In genomic region chr17:65666388-65667161, GRCm38 (mm10) we compare ENCODE assay signal across 10 mouse cellular contexts. TPM values are rescaled to one million over a fixed set of nuclear protein-coding genes. Genes with fewer than 3 reads are reported as not detected.
DNase-seq lines count a peak whose midpoint lies in the region; ATAC-seq and TF ChIP-seq lines count a peak whose summit lies in the region.
"Had no signal": no experiment of that assay in that cellular context is flagged by ENCODE, and none has a peak within 500 bp of the region (broad histone marks: within the 10 kb centered on the region; RNA-seq: fewer than 3 reads in every experiment).

No protein-coding gene starts in this region.

- peaks cover 33% of the 10 kb centered on the region for H3K4me1 ChIP-seq in liver, embryonic 13.5 days (replicated peaks)
- peaks cover 6% of the 10 kb centered on the region; the same call in 1 of the 2 replicates for H3K4me1 ChIP-seq in liver, embryonic 11.5 days (replicated peaks; ENCODE audit: control insufficient read depth, insufficient read depth, low read length)
- H3K4me1 ChIP-seq in intestine, embryonic 14.5 days (replicated peaks; ENCODE audit: control insufficient read depth, insufficient read depth, low read length): no peaks in the 10 kb centered on the region
- no peaks in the 10 kb centered on the region for H3K4me1 ChIP-seq in stomach, postnatal 0 days (replicated peaks; ENCODE audit: control insufficient read depth, insufficient read depth)
- no peaks in the 10 kb centered on the region for H3K4me1 ChIP-seq in forebrain, embryonic 16.5 days (replicated peaks; ENCODE audit: control insufficient read depth, insufficient read depth, low read length)
- H3K4me1 ChIP-seq in midbrain, embryonic 15.5 days: 0 out of 2 replicates have a peak, but pooled peaks cover 4% of the 10 kb centered on the region
- H3K4me1 ChIP-seq: hindbrain, embryonic 15.5 days had no signal

- H3K9ac ChIP-seq in liver, embryonic 13.5 days: no peak overlapping the region
- no peak overlapping the region for H3K9ac ChIP-seq in liver, embryonic 11.5 days (ENCODE audit: low read depth, low read length)
- H3K9ac ChIP-seq in intestine, embryonic 14.5 days (ENCODE audit: low read length): no peak overlapping the region
- no peak overlapping the region for H3K9ac ChIP-seq in stomach, postnatal 0 days (ENCODE audit: low read length)
- no peak overlapping the region for H3K9ac ChIP-seq in forebrain, embryonic 16.5 days (replicated peaks; ENCODE audit: low read depth, low read length)
- no peak overlapping the region for H3K9ac ChIP-seq in midbrain, embryonic 15.5 days
- H3K9ac ChIP-seq: hindbrain, embryonic 15.5 days had no signal

- no peak for TF ChIP-seq CTCF in stomach, postnatal 0 days (IDR thresholded peaks at IDR 0.05; ENCODE audit: low read depth)

- no peaks in the 10 kb centered on the region for H3K36me3 ChIP-seq in liver, embryonic 13.5 days
- H3K36me3 ChIP-seq in liver, embryonic 11.5 days (ENCODE audit: control insufficient read depth, insufficient read depth, low read length): no peaks in the 10 kb centered on the region
- no peaks in the 10 kb centered on the region for H3K36me3 ChIP-seq in intestine, embryonic 14.5 days (ENCODE audit: control insufficient read depth, insufficient read depth, low read length)
- H3K36me3 ChIP-seq in stomach, postnatal 0 days (ENCODE audit: control insufficient read depth, insufficient read depth, low read length): no peaks in the 10 kb centered on the region
- H3K36me3 ChIP-seq in forebrain, embryonic 16.5 days (ENCODE audit: control insufficient read depth, insufficient read depth): no peaks in the 10 kb centered on the region
- H3K36me3 ChIP-seq in midbrain, embryonic 15.5 days (replicated peaks): no peaks in the 10 kb centered on the region
- H3K36me3 ChIP-seq: hindbrain, embryonic 15.5 days had no signal

- no peaks in the 10 kb centered on the region for H3K9me3 ChIP-seq in liver, embryonic 13.5 days (replicated peaks)
- H3K9me3 ChIP-seq in liver, embryonic 11.5 days (ENCODE audit: control insufficient read depth, low read length): no peaks in the 10 kb centered on the region
- no peaks in the 10 kb centered on the region for H3K9me3 ChIP-seq in intestine, embryonic 14.5 days (ENCODE audit: control insufficient read depth, low read length)
- H3K9me3 ChIP-seq in stomach, postnatal 0 days (ENCODE audit: control insufficient read depth, low read length): no peaks in the 10 kb centered on the region
- H3K9me3 ChIP-seq in forebrain, embryonic 16.5 days (ENCODE audit: control insufficient read depth, low read length): no peaks in the 10 kb centered on the region
- no peaks in the 10 kb centered on the region for H3K9me3 ChIP-seq in midbrain, embryonic 15.5 days
- H3K9me3 ChIP-seq: hindbrain, embryonic 15.5 days; megakaryocyte, embryonic 14.5 days had no signal

- H3K4me3 ChIP-seq in liver, embryonic 13.5 days (replicated peaks): no peak overlapping the region
- H3K4me3 ChIP-seq in liver, embryonic 11.5 days (ENCODE audit: low read depth, low read length): no peak overlapping the region
- H3K4me3 ChIP-seq in intestine, embryonic 14.5 days (ENCODE audit: low read depth, low read length): no peak overlapping the region
- no peak overlapping the region for H3K4me3 ChIP-seq in stomach, postnatal 0 days (ENCODE audit: low read depth, low read length)
- no peak overlapping the region for H3K4me3 ChIP-seq in forebrain, embryonic 16.5 days (replicated peaks; ENCODE audit: low read length)
- H3K4me3 ChIP-seq in midbrain, embryonic 15.5 days: no peak overlapping the region
- H3K4me3 ChIP-seq: hindbrain, embryonic 15.5 days; megakaryocyte, embryonic 14.5 days had no signal

- no peak for TF ChIP-seq EP300 in stomach, postnatal 0 days (optimal IDR thresholded peaks at IDR 0.05)

- 0 out of 2 replicates have a peak overlapping the region, but pooled peaks have one; percentile 5 for H3K27ac ChIP-seq in liver, embryonic 13.5 days
- no peak overlapping the region for H3K27ac ChIP-seq in liver, embryonic 11.5 days (ENCODE audit: low read depth, low read length)
- no peak overlapping the region for H3K27ac ChIP-seq in intestine, embryonic 14.5 days (ENCODE audit: low read depth)
- H3K27ac ChIP-seq in stomach, postnatal 0 days (replicated peaks): peak overlapping the region; percentile 79
- no peak overlapping the region for H3K27ac ChIP-seq in forebrain, embryonic 16.5 days (ENCODE audit: low read length)
- H3K27ac ChIP-seq in midbrain, embryonic 15.5 days: no peak overlapping the region
- H3K27ac ChIP-seq: hindbrain, embryonic 15.5 days had no signal

- DNase-seq in liver, embryonic 13.5 days: no peak
- no peak for DNase-seq in liver, embryonic 11.5 days (ENCODE audit: low spot score)
- DNase-seq in intestine, embryonic 14.5 days (ENCODE audit: low spot score): no peak
- DNase-seq in kidney, postnatal 36 days: peak; percentile 63 to 81
- DNase-seq in stomach, postnatal 0 days (ENCODE audit: low spot score): peak; percentile 53
- DNase-seq in layer of hippocampus, postnatal 36 days: no peak

- no peaks in the 10 kb centered on the region for H3K27me3 ChIP-seq in liver, embryonic 13.5 days
- no peaks in the 10 kb centered on the region for H3K27me3 ChIP-seq in liver, embryonic 11.5 days (replicated peaks; ENCODE audit: control insufficient read depth, insufficient read depth, low read length)
- H3K27me3 ChIP-seq in intestine, embryonic 14.5 days (replicated peaks; ENCODE audit: control insufficient read depth, insufficient read depth, low read length): no peaks in the 10 kb centered on the region
- H3K27me3 ChIP-seq in stomach, postnatal 0 days (ENCODE audit: control insufficient read depth, insufficient read depth, low read length): no peaks in the 10 kb centered on the region
- H3K27me3 ChIP-seq in forebrain, embryonic 16.5 days (replicated peaks; ENCODE audit: control insufficient read depth, insufficient read depth, low read length): no peaks in the 10 kb centered on the region
- H3K27me3 ChIP-seq in midbrain, embryonic 15.5 days (replicated peaks): no peaks in the 10 kb centered on the region
- H3K27me3 ChIP-seq: hindbrain, embryonic 15.5 days had no signal

- no peak for ATAC-seq in liver, embryonic 13.5 days (ENCODE audit: low read depth)
- ATAC-seq in liver, embryonic 11.5 days (replicated peaks; ENCODE audit: low FRiP score): no peak
- ATAC-seq in intestine, embryonic 14.5 days (replicated peaks; ENCODE audit: low FRiP score, low TSS enrichment, low read depth): 0 out of 2 replicates have a peak, but pooled peaks have one; percentile 24
- ATAC-seq in stomach, postnatal 0 days (ENCODE audit: low FRiP score, low TSS enrichment): peak; percentile 71
- no peak for ATAC-seq in forebrain, embryonic 16.5 days
- ATAC-seq in midbrain, embryonic 15.5 days (replicated peaks): no peak

- no peak overlapping the region for H3K4me2 ChIP-seq in liver, embryonic 13.5 days
- no peak overlapping the region for H3K4me2 ChIP-seq in liver, embryonic 11.5 days
- no peak overlapping the region for H3K4me2 ChIP-seq in intestine, embryonic 14.5 days (ENCODE audit: low read length)
- H3K4me2 ChIP-seq in stomach, postnatal 0 days (replicated peaks; ENCODE audit: low read depth): no peak overlapping the region
- H3K4me2 ChIP-seq in forebrain, embryonic 16.5 days (ENCODE audit: low read length): no peak overlapping the region
- H3K4me2 ChIP-seq in midbrain, embryonic 15.5 days: no peak overlapping the region
- H3K4me2 ChIP-seq: hindbrain, embryonic 15.5 days had no signal

- WGBS in liver, embryonic 13.5 days (ENCODE audit: insufficient replicate concordance): 62% methylated on average over 17 of the region's 17 CpGs
- 70% methylated on average over 17 of the region's 17 CpGs for WGBS in liver, embryonic 11.5 days
- 55% methylated on average over 17 of the region's 17 CpGs for WGBS in intestine, embryonic 14.5 days
- 49% methylated on average over 17 of the region's 17 CpGs for WGBS in stomach, postnatal 0 days
- WGBS in forebrain, embryonic 16.5 days: 91% methylated on average over 17 of the region's 17 CpGs
- WGBS in midbrain, embryonic 15.5 days: 89% methylated on average over 17 of the region's 17 CpGs

RNA-seq across cellular contexts. Expression of gene Txndc2, which starts 24.6 kb away (rescaled TPM):
- not detected in 2 replicates for polyA plus RNA-seq in liver, embryonic 13.5 days (2015; fragmentation: Nextera tagmentation; extraction: Ambion mirVana)
- not detected in 2 replicates for polyA plus RNA-seq in liver, embryonic 11.5 days (2014; fragmentation: Nextera tagmentation; extraction: Ambion mirVana)
- polyA plus RNA-seq in intestine, embryonic 14.5 days (2014; fragmentation: Nextera tagmentation; extraction: Ambion mirVana): not detected in 2 replicates
- not detected in 2 replicates for polyA plus RNA-seq in stomach, postnatal 0 days (2015; fragmentation: Nextera tagmentation; extraction: Ambion mirVana)
- polyA plus RNA-seq in forebrain, embryonic 16.5 days (2015; fragmentation: Nextera tagmentation; extraction: Ambion mirVana): 0.11 TPM in 1 of 2 replicates, not detected in the other
- 0.09 TPM in 1 of 2 replicates, not detected in the other for polyA plus RNA-seq in midbrain, embryonic 15.5 days (2015; fragmentation: Nextera tagmentation; extraction: Ambion mirVana)
- not detected for total RNA-seq in layer of hippocampus, postnatal 36 days (2021)

RNA-seq across cellular contexts. Expression of gene Vapa, which starts 53.2 kb away (rescaled TPM):
- polyA plus RNA-seq in liver, embryonic 13.5 days (2015; fragmentation: Nextera tagmentation; extraction: Ambion mirVana): 76.8 and 91.4 TPM in 2 replicates
- 158 and 163 TPM in 2 replicates for polyA plus RNA-seq in liver, embryonic 11.5 days (2014; fragmentation: Nextera tagmentation; extraction: Ambion mirVana)
- 186 and 200 TPM in 2 replicates for polyA plus RNA-seq in intestine, embryonic 14.5 days (2014; fragmentation: Nextera tagmentation; extraction: Ambion mirVana)
- 203 and 210 TPM in 2 replicates for polyA plus RNA-seq in stomach, postnatal 0 days (2015; fragmentation: Nextera tagmentation; extraction: Ambion mirVana)
- 241 and 271 TPM in 2 replicates for polyA plus RNA-seq in forebrain, embryonic 16.5 days (2015; fragmentation: Nextera tagmentation; extraction: Ambion mirVana)
- polyA plus RNA-seq in midbrain, embryonic 15.5 days (2015; fragmentation: Nextera tagmentation; extraction: Ambion mirVana): 257 and 259 TPM in 2 replicates
- total RNA-seq in layer of hippocampus, postnatal 36 days (2021): 100 to 1,000 TPM; 128 to 144 TPM

Comparison
In these comparisons a context has a peak if more than half of its experiments do, and no peak if none do; other contexts are left out.
1. H3K27ac ChIP-seq: peak in liver, embryonic 13.5 days (single experiment) and stomach, postnatal 0 days (single experiment); none in liver, embryonic 11.5 days (single experiment), intestine, embryonic 14.5 days (single experiment), forebrain, embryonic 16.5 days (single experiment) and midbrain, embryonic 15.5 days (single experiment).
2. ATAC-seq: peak in intestine, embryonic 14.5 days (single experiment) and stomach, postnatal 0 days (single experiment); none in liver, embryonic 13.5 days (single experiment), liver, embryonic 11.5 days (single experiment), forebrain, embryonic 16.5 days (single experiment) and midbrain, embryonic 15.5 days (single experiment).
3. DNase-seq: peak in kidney, postnatal 36 days (2 of 2) and stomach, postnatal 0 days (single experiment); none in liver, embryonic 13.5 days (single experiment), liver, embryonic 11.5 days (single experiment), intestine, embryonic 14.5 days (single experiment) and layer of hippocampus, postnatal 36 days (0 of 2).